Mouse (Mus musculus): ENCODE measurements at regions not wholly inside any gene's neighbourhood (a gene's known extent, or its start where the extent isn't known, plus 50 kb on each side); places are given as distances from the start of the nearest gene placed in this dataset.

GRCm38 (mm10) chr3:82652346-82652745, 104.5 kb upstream of the Npy2r start:
- H3K9ac ChIP-seq (ENCODE audit: low read length), result no peak overlapping the region
- no peak overlapping the region for H3K27ac ChIP-seq (ENCODE audit: low read depth, low read length)
- no peak overlapping the region for H3K4me2 ChIP-seq (ENCODE audit: low read depth)
- DNase-seq (ENCODE audit: low spot score) (no peak), ATAC-seq (ENCODE audit: insufficient read depth, low FRiP score, low TSS enrichment) (no peak)
- no peak overlapping the region for H3K4me3 ChIP-seq (ENCODE audit: low read depth, low read length)
- H3K4me1 ChIP-seq (ENCODE audit: control insufficient read depth, insufficient read depth, low read length), result no peaks in the 10 kb centered on the region
- no peaks in the 10 kb centered on the region for H3K9me3 ChIP-seq (ENCODE audit: control insufficient read depth, low read length)
- WGBS, result 62% methylated on average over 2 of the region's 2 CpGs
- no peaks in the 10 kb centered on the region for H3K27me3 ChIP-seq (ENCODE audit: control insufficient read depth, insufficient read depth, low read length)
- no peaks in the 10 kb centered on the region for H3K36me3 ChIP-seq (ENCODE audit: control insufficient read depth, insufficient read depth, low read length)

DNA sequence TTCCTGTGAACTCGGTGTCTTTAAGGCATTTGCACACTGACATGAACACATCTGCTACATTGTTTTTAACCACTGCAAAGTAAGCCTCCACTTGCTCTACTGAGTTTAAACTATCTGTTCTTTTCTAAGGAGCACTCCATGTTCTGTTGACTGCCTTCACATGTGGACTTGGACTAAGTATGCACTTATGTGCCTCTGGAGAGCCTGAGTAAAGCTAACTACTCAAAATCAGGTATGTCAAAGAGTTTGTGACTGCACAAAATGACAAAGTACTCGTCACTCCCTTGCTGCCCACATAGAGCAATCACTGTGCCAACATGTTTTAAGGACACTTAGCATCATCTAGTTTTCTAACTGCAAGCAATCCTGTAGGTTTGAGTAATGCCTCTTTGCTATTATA, 92.2 kb upstream of the Npy2r start:
- no peak overlapping the region for H3K9ac ChIP-seq (ENCODE audit: low read length)
- no peak for DNase-seq (ENCODE audit: low spot score)
- H3K4me2 ChIP-seq (ENCODE audit: low read depth), result no peak overlapping the region
- H3K36me3 ChIP-seq (ENCODE audit: control insufficient read depth, insufficient read depth, low read length), result no peaks in the 10 kb centered on the region
- WGBS, result 88% methylated on average over 2 of the region's 2 CpGs
- no peak overlapping the region for H3K27ac ChIP-seq (ENCODE audit: low read depth, low read length)
- no peaks in the 10 kb centered on the region for H3K9me3 ChIP-seq (ENCODE audit: control insufficient read depth, low read length)
- no peak overlapping the region for H3K4me3 ChIP-seq (ENCODE audit: low read depth, low read length)
- no peaks in the 10 kb centered on the region for H3K4me1 ChIP-seq (ENCODE audit: control insufficient read depth, insufficient read depth, low read length)
- ATAC-seq (ENCODE audit: insufficient read depth, low FRiP score, low TSS enrichment), result no peak
- no peaks in the 10 kb centered on the region for H3K27me3 ChIP-seq (ENCODE audit: control insufficient read depth, insufficient read depth, low read length)

GRCm38 (mm10) chr3:82636666-82637065, 88.8 kb upstream of the Npy2r start:
- WGBS, result 41% methylated on average over 3 of the region's 3 CpGs
- no peak overlapping the region for H3K4me2 ChIP-seq (ENCODE audit: low read depth)
- no peaks in the 10 kb centered on the region for H3K9me3 ChIP-seq (ENCODE audit: control insufficient read depth, low read length)
- no peaks in the 10 kb centered on the region for H3K27me3 ChIP-seq (ENCODE audit: control insufficient read depth, insufficient read depth, low read length)
- no peak overlapping the region for H3K9ac ChIP-seq (ENCODE audit: low read length)
- H3K4me1 ChIP-seq (ENCODE audit: control insufficient read depth, insufficient read depth, low read length), result no peaks in the 10 kb centered on the region
- H3K4me3 ChIP-seq (ENCODE audit: low read depth, low read length), result no peak overlapping the region
- DNase-seq (ENCODE audit: low spot score), result no peak
- no peak overlapping the region for H3K27ac ChIP-seq (ENCODE audit: low read depth, low read length)
- ATAC-seq (ENCODE audit: insufficient read depth, low FRiP score, low TSS enrichment), result 0 out of 2 replicates have a peak, but pooled peaks have one; percentile 26
- no peaks in the 10 kb centered on the region for H3K36me3 ChIP-seq (ENCODE audit: control insufficient read depth, insufficient read depth, low read length)

- DNase-seq (ENCODE audit: low spot score), result no peak
- Histone ChIP-seq H3K36me3 (ENCODE audit: control insufficient read depth, insufficient read depth, low read length) (no peaks in the 10 kb centered on the region), H3K4me1 (ENCODE audit: control insufficient read depth, insufficient read depth, low read length) (no peaks in the 10 kb centered on the region), H3K9me3 (ENCODE audit: control insufficient read depth, low read length) (no peaks in the 10 kb centered on the region), H3K4me2 (ENCODE audit: low read depth) (no peak overlapping the region), H3K4me3 (ENCODE audit: low read depth, low read length) (no peak overlapping the region), H3K9ac (ENCODE audit: low read length) (no peak overlapping the region), H3K27ac (ENCODE audit: low read depth, low read length) (no peak overlapping the region), H3K27me3 (ENCODE audit: control insufficient read depth, insufficient read depth, low read length) (no peaks in the 10 kb centered on the region)
- ATAC-seq (ENCODE audit: insufficient read depth, low FRiP score, low TSS enrichment), result no peak
- WGBS, result 83% methylated on average over 3 of the region's 3 CpGs
Measured at GRCm38 (mm10) chr3:82620418-82621003, 72.6 kb upstream of the Npy2r start.

DNA sequence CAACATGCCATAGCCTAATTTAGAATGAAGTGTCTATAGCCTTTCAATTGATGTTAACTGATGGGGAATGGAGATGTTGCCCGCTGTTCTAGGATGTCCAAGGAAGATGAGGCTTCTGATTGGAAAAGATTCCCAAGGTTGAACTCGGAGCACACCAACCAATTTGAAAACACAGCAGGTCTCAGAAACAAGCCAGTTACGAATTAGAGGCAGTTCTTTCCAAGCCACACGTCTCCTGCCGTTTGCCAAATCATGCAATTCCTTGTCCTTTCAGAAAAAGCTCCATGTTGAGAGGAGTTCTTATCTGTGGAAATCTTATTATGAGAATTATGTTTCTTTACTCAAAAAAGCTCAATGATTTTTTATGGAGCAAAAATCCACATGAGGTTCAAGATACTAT, 71.5 kb upstream of the Npy2r start:
- Histone ChIP-seq H3K4me2 (ENCODE audit: low read depth) (no peak overlapping the region), H3K27me3 (ENCODE audit: control insufficient read depth, insufficient read depth, low read length) (no peaks in the 10 kb centered on the region), H3K4me1 (ENCODE audit: control insufficient read depth, insufficient read depth, low read length) (no peaks in the 10 kb centered on the region), H3K4me3 (ENCODE audit: low read depth, low read length) (no peak overlapping the region), H3K27ac (ENCODE audit: low read depth, low read length) (no peak overlapping the region), H3K36me3 (ENCODE audit: control insufficient read depth, insufficient read depth, low read length) (no peaks in the 10 kb centered on the region), H3K9ac (ENCODE audit: low read length) (no peak overlapping the region), H3K9me3 (ENCODE audit: control insufficient read depth, low read length) (no peaks in the 10 kb centered on the region)
- DNase-seq (ENCODE audit: low spot score), result no peak
- 91% methylated on average over 5 of the region's 5 CpGs for WGBS
- ATAC-seq (ENCODE audit: insufficient read depth, low FRiP score, low TSS enrichment), result no peak

- H3K9me3 ChIP-seq (ENCODE audit: control insufficient read depth, low read length), result no peaks in the 10 kb centered on the region
- no peak for ATAC-seq (ENCODE audit: insufficient read depth, low FRiP score, low TSS enrichment)
- 87% methylated on average over 4 of the region's 4 CpGs for WGBS
Measured at GRCm38 (mm10) chr3:82601880-82602279, 54.0 kb upstream of the Npy2r start.

GRCm38 (mm10) chr3:82598656-82599055, 50.8 kb upstream of the Npy2r start:
- no peak overlapping the region for H3K4me3 ChIP-seq (ENCODE audit: low read depth, low read length)
- no peaks in the 10 kb centered on the region for H3K36me3 ChIP-seq (ENCODE audit: control insufficient read depth, insufficient read depth, low read length)
- H3K4me1 ChIP-seq (ENCODE audit: control insufficient read depth, insufficient read depth, low read length), result no peaks in the 10 kb centered on the region
- no peaks in the 10 kb centered on the region for H3K27me3 ChIP-seq (ENCODE audit: control insufficient read depth, insufficient read depth, low read length)
- DNase-seq (ENCODE audit: low spot score) (no peak), ATAC-seq (ENCODE audit: insufficient read depth, low FRiP score, low TSS enrichment) (no peak)
- H3K4me2 ChIP-seq (ENCODE audit: low read depth), result no peak overlapping the region
- no peaks in the 10 kb centered on the region for H3K9me3 ChIP-seq (ENCODE audit: control insufficient read depth, low read length)
- H3K9ac ChIP-seq (ENCODE audit: low read length), result no peak overlapping the region
- 90% methylated on average over 1 of the region's 1 CpGs for WGBS
- no peak overlapping the region for H3K27ac ChIP-seq (ENCODE audit: low read depth, low read length)

More at GRCm38 (mm10) chr3:82601880-82602279, 54.0 kb upstream of the Npy2r start:
- DNase-seq (ENCODE audit: low spot score), result no peak
- H3K4me3 ChIP-seq (ENCODE audit: low read depth, low read length), result no peak overlapping the region
- H3K27ac ChIP-seq (ENCODE audit: low read depth, low read length), result no peak overlapping the region
- H3K36me3 ChIP-seq (ENCODE audit: control insufficient read depth, insufficient read depth, low read length), result no peaks in the 10 kb centered on the region
- H3K27me3 ChIP-seq (ENCODE audit: control insufficient read depth, insufficient read depth, low read length), result no peaks in the 10 kb centered on the region
- H3K4me1 ChIP-seq (ENCODE audit: control insufficient read depth, insufficient read depth, low read length), result no peaks in the 10 kb centered on the region
- no peak overlapping the region for H3K4me2 ChIP-seq (ENCODE audit: low read depth)
- no peak overlapping the region for H3K9ac ChIP-seq (ENCODE audit: low read length)

Measured in neural tube, embryonic 11.5 days (tissue).